Mouse (Mus musculus): ENCODE data around the gene Tmem156.

- TF ChIP-seq CTCF (IDR thresholded peaks at IDR 0.05; ENCODE audit: low read depth, low read length) (no peak), EP300 (IDR thresholded peaks at IDR 0.05; ENCODE audit: insufficient read depth, low read depth, low read length) (no peak), POLR2A (IDR thresholded peaks at IDR 0.05; ENCODE audit: insufficient read depth, low read length) (no peak)
These were observed 86.7 kb downstream of the Tmem156 start for GRCm38 (mm10) chr5:65005251-65005650.

All from ES-Bruce4 (cell line).